Mouse (Mus musculus) cerebellum, adult 2 months (tissue): ENCODE results near the gene 4933400A11Rik. TPM values are rescaled to one million over a fixed set of nuclear protein-coding genes. Genes with fewer than 3 reads are reported as not detected.

Experiments used
- DNase-seq, 2 experiments: peaks; one replicate each; pipeline ENCODE4 v3.0.0; 2021
- H3K27ac ChIP-seq: fragments of 200-500 bp; 2 replicates; pipeline ENCODE4 v1.5.1; 2012; ENCODE audit warnings: low read length, control low read depth, inconsistent platforms; ENCODE audit not compliant: insufficient read depth
- H3K27me3 ChIP-seq: fragments of 200-500 bp; 2 replicates; pipeline ENCODE4 v1.6.1; 2012; ENCODE audit warnings: inconsistent platforms, mild to moderate bottlenecking, low read length, moderate library complexity; ENCODE audit not compliant: control insufficient read depth, insufficient read depth
- H3K4me1 ChIP-seq: fragments of 200-500 bp; 2 replicates; pipeline ENCODE4 v1.6.1; 2011; ENCODE audit warnings: low read length; ENCODE audit not compliant: control insufficient read depth, insufficient read depth
- H3K4me3 ChIP-seq: fragments of 200-500 bp; replicated peaks from 2 replicates; pipeline ENCODE3; 2011; ENCODE audit warnings: mild to moderate bottlenecking, low read depth, low read length, control low read depth; ENCODE audit not compliant: insufficient read depth
- CTCF ChIP-seq: fragments of 200-500 bp; IDR thresholded peaks from 2 replicates; pipeline ENCODE4 v1.5.1; 2011; ENCODE audit warnings: low read depth, mild to moderate bottlenecking, control low read depth, low read length, moderate library complexity, borderline replicate concordance; ENCODE audit not compliant: insufficient read depth
- POLR2A ChIP-seq: fragments of 200-500 bp; IDR thresholded peaks from 2 replicates; pipeline ENCODE4 v1.6.1; 2011; ENCODE audit warnings: low read length, control low read depth, borderline replicate concordance; ENCODE audit not compliant: insufficient read depth
- WGBS: fragments of 180-500 bp; shearing (Covaris S2); methylation state at CpG from one replicate; pipeline ENCODE4 v1.1.7; 2018; 5-methylcytosine and 5-hydroxymethylcytosine counted together
- polyA plus RNA-seq: library from polyadenylated mRNA; depleted of rRNA; stranded (reverse); fragments of >200 nt; gene quantifications from 2 replicates; pipeline ENCODE4 v1.2.3, GENCODE M21; 2012; rRNA removed

Gene 4933400A11Rik
- polyA plus RNA-seq, 1 experiment = not detected

DNA sequence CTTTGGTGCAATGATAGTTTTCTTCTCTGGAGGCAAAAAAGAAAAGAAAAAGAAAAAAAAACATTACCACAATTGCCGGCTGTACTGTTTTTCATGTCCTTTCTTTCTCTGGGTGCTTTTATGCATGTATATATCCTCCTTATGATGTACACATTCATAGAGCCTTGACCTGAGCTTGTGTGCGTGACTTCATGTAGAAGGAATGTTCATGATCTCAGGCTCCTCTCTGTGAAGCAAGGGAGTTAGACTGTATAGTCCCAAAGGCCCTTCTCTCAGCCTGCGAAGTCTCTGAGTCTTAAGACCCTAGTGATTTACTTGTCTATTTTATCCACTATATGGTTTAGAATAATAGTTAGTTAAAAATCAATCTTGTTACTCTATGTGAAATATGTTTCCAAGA lies 21.4 kb downstream of the 4933400A11Rik start:
- Histone ChIP-seq H3K27me3 (no peaks in the 10 kb centered on the region), H3K4me1 (no peaks in the 10 kb centered on the region), H3K4me3 (no peak overlapping the region), H3K27ac (no peak overlapping the region)
- TF ChIP-seq CTCF = no peak
- TF ChIP-seq POLR2A = no peak
- DNase-seq = no peak
- 88% methylated on average over 3 of the region's 3 CpGs for WGBS

DNA sequence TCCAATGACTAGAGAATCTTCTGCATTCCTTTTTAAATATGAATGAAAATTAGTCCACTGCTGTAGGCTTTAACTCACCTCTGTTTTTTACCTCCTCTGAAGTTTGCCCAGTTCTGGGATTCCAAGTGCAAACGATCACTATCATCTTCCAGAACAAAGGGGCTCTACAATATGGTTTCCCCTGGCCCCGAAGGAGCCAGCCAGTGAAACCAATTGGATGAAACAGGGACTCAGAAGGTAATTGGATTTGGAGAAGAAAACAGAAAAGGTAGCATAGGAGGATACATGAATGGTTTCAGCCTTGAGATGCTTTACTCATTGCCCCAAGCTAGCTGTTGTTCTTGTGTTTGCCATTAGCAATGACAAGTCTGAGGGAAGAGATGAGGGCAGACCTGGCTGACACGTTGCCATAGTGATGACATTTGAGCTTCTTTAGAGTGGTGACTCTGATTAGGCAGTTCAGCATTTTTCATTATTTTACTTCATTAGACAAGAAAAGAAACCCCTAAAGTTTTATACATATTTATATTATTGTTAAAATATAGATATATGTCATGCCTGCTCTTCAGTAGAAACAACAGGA lies 44.0 kb downstream of the 4933400A11Rik start:
- WGBS = 53% methylated on average over 3 of the region's 3 CpGs

More for the DNA sequence above, 44.0 kb downstream of the 4933400A11Rik start:
- Histone ChIP-seq H3K27me3 (no peaks in the 10 kb centered on the region), H3K4me3 (no peak overlapping the region), H3K27ac (no peak overlapping the region), H3K4me1 (no peaks in the 10 kb centered on the region)
- TF ChIP-seq CTCF (no peak), POLR2A (no peak)
- no peak for DNase-seq

Other genes with a start within 250 kb of the 4933400A11Rik start
- gene Mid1, start 94.4 kb downstream of the 4933400A11Rik start, polyA plus RNA-seq = 4.1 and 134 TPM in 2 replicates
- gene Gm21887, start 230.0 kb upstream of the 4933400A11Rik start, polyA plus RNA-seq = 648 and 794 TPM in 2 replicates